Mouse (Mus musculus) adrenal gland, postnatal 14 days (tissue): ENCODE data around the gene Fzd2. TPM values are rescaled to one million over a fixed set of nuclear protein-coding genes. Genes with fewer than 3 reads are reported as not detected.
A peak's percentile ranks its signal among the peaks of the same experiment; 100 is the strongest.

Experiments used
- DNase-seq: peaks from one replicate; pipeline ENCODE4 v3.0.0; 2021; ENCODE audit warnings: mixed read lengths
- total RNA-seq: library from RNA; stranded (reverse); gene quantifications from 2 replicates; pipeline ENCODE4 v1.2.3, GENCODE M21; 2021

Gene Fzd2
- total RNA-seq, 1 experiment from 2014 or later, result 4.0 TPM

- DNase-seq, result no peak
These were observed 19.9 kb downstream of the Fzd2 start for GRCm38 (mm10) chr11:102623876-102624789.

- no peak for DNase-seq
These were observed 20.8 kb downstream of the Fzd2 start for GRCm38 (mm10) chr11:102624888-102625407.

GRCm38 (mm10) chr11:102627171-102627931 is 23.2 kb downstream of the Fzd2 start:
- no peak for DNase-seq

- DNase-seq, result no peak
These were observed 24.3 kb downstream of the Fzd2 start for GRCm38 (mm10) chr11:102628529-102628928.

GRCm38 (mm10) chr11:102629375-102629774 is 25.2 kb downstream of the Fzd2 start:
- no peak for DNase-seq

- no peak for DNase-seq
These were observed 26.5 kb downstream of the Fzd2 start for GRCm38 (mm10) chr11:102630731-102631130.

GRCm38 (mm10) chr11:102631203-102631602 is 27.0 kb downstream of the Fzd2 start:
- no peak for DNase-seq

- DNase-seq, result no peak
These were observed 28.5 kb downstream of the Fzd2 start for GRCm38 (mm10) chr11:102632725-102633124.

- DNase-seq, result no peak
These were observed 29.2 kb downstream of the Fzd2 start for GRCm38 (mm10) chr11:102633379-102633778.

GRCm38 (mm10) chr11:102636887-102637286 is 32.7 kb downstream of the Fzd2 start:
- peak; percentile 34 for DNase-seq

- peak; percentile 67 for DNase-seq
These were observed 39.7 kb downstream of the Fzd2 start for GRCm38 (mm10) chr11:102643891-102644382.

- no peak for DNase-seq
These were observed 42.0 kb downstream of the Fzd2 start for GRCm38 (mm10) chr11:102646226-102646625.

GRCm38 (mm10) chr11:102647885-102648284 is 43.7 kb downstream of the Fzd2 start:
- DNase-seq, result no peak

GRCm38 (mm10) chr11:102651381-102651780 is 47.2 kb downstream of the Fzd2 start:
- peak; percentile 86 for DNase-seq

- no peak for DNase-seq
These were observed 48.6 kb downstream of the Fzd2 start for GRCm38 (mm10) chr11:102652844-102653243.

- no peak for DNase-seq
These were observed 51.7 kb downstream of the Fzd2 start for GRCm38 (mm10) chr11:102655888-102656287.

- DNase-seq, result no peak
These were observed 52.2 kb downstream of the Fzd2 start for GRCm38 (mm10) chr11:102656326-102656926.

GRCm38 (mm10) chr11:102656931-102657330 is 52.7 kb downstream of the Fzd2 start:
- no peak for DNase-seq
